24 mouse cellular contexts compared by ENCODE assay signal in the genomic region with DNA sequence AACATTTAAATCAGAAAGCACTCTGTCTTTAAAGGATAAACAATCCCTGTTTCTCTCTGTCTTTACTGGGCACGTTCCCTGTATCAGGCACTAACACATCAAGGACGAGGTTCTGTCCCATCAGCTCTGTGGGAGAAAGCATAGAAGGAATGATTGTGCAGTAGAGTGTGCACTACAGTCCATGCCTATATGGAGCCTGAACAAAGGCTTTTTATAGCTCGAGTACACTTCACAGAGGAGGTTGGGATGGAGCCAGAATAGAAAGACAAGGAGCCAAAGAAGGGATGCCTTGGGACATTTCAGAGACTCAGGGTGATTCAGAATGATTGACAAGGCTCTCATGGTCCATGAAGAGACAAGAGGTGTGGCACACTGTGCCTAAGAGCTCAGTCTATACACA.
DNase-seq lines count a peak whose midpoint lies in the region; ATAC-seq lines count a peak whose summit lies in the region.
"Had no signal": no experiment of that assay in that cellular context is flagged by ENCODE, and none has a peak within 500 bp of the region (broad histone marks: within the 10 kb centered on the region; RNA-seq: fewer than 3 reads in every experiment).

No protein-coding gene starts in this region.

- H3K27ac ChIP-seq in heart, embryonic 12.5 days (ENCODE audit: poor library complexity, severe bottlenecking), result peak overlapping the region; percentile 54
- no peak overlapping the region for H3K27ac ChIP-seq in hindbrain, embryonic 16.5 days (ENCODE audit: low read depth, low read length)
- no peak overlapping the region for H3K27ac ChIP-seq in hindbrain, embryonic 12.5 days
- H3K27ac ChIP-seq in forebrain, embryonic 14.5 days (ENCODE audit: low read depth, low read length), result no peak overlapping the region
- H3K27ac ChIP-seq: embryonic facial prominence, embryonic 13.5 days; gastrocnemius, adult 2 months; hindbrain, embryonic 13.5 days; intestine, embryonic 15.5 days; limb, embryonic 10.5 days; liver, embryonic 15.5 days; macrophage; stomach, embryonic 15.5 days had no signal

- intact Hi-C loops in heart, postnatal 36 days (cut with DNase I), result no loop called here

- no peak overlapping the region for H3K9ac ChIP-seq in heart, embryonic 12.5 days
- H3K9ac ChIP-seq in hindbrain, embryonic 16.5 days (ENCODE audit: low read depth, low read length), result no peak overlapping the region
- no peak overlapping the region for H3K9ac ChIP-seq in hindbrain, embryonic 12.5 days
- no peak overlapping the region for H3K9ac ChIP-seq in forebrain, embryonic 14.5 days (ENCODE audit: low read length)
- H3K9ac ChIP-seq: embryonic facial prominence, embryonic 13.5 days; hindbrain, embryonic 13.5 days; intestine, embryonic 15.5 days; liver, embryonic 15.5 days; stomach, embryonic 15.5 days had no signal

- no peak for DNase-seq in heart, postnatal 36 days
- peak; percentile 20 for DNase-seq in brain, adult 2 months (ENCODE audit: low read depth, low spot score)
- DNase-seq in forebrain, embryonic 14.5 days (ENCODE audit: low spot score), result peak; percentile 50
- no peak for DNase-seq in urinary bladder, postnatal 36 days (ENCODE audit: low spot score in 2 of 2)
- DNase-seq: adrenal gland, postnatal 10 days; cerebellum, adult 8-10 months; cerebellum, postnatal 36 days; embryo, embryonic 11 days; gastrocnemius, adult 2 months; kidney, adult 9 months; kidney, postnatal 14 days; liver had no signal

- no peaks in the 10 kb centered on the region for H3K27me3 ChIP-seq in heart, embryonic 12.5 days (replicated peaks)
- no peaks in the 10 kb centered on the region for H3K27me3 ChIP-seq in hindbrain, embryonic 16.5 days (replicated peaks; ENCODE audit: control insufficient read depth, insufficient read depth, low read length)
- no peaks in the 10 kb centered on the region for H3K27me3 ChIP-seq in hindbrain, embryonic 12.5 days
- no peaks in the 10 kb centered on the region for H3K27me3 ChIP-seq in forebrain, embryonic 14.5 days (replicated peaks; ENCODE audit: control insufficient read depth, insufficient read depth, low read length)
- H3K27me3 ChIP-seq: embryonic facial prominence, embryonic 13.5 days; hindbrain, embryonic 13.5 days; intestine, embryonic 15.5 days; liver, embryonic 15.5 days; stomach, embryonic 15.5 days had no signal

- no peaks in the 10 kb centered on the region for H3K36me3 ChIP-seq in heart, embryonic 12.5 days
- no peaks in the 10 kb centered on the region for H3K36me3 ChIP-seq in hindbrain, embryonic 16.5 days (ENCODE audit: control insufficient read depth, insufficient read depth, low read length)
- no peaks in the 10 kb centered on the region for H3K36me3 ChIP-seq in hindbrain, embryonic 12.5 days
- H3K36me3 ChIP-seq in forebrain, embryonic 14.5 days (ENCODE audit: control insufficient read depth, insufficient read depth, low read length), result no peaks in the 10 kb centered on the region
- H3K36me3 ChIP-seq: embryonic facial prominence, embryonic 13.5 days; hindbrain, embryonic 13.5 days; intestine, embryonic 15.5 days; limb, embryonic 10.5 days; liver, embryonic 15.5 days; stomach, embryonic 15.5 days had no signal

- no peak overlapping the region for H3K4me2 ChIP-seq in heart, embryonic 12.5 days
- H3K4me2 ChIP-seq in hindbrain, embryonic 16.5 days (ENCODE audit: low read length), result no peak overlapping the region
- no peak overlapping the region for H3K4me2 ChIP-seq in hindbrain, embryonic 12.5 days (replicated peaks)
- no peak overlapping the region for H3K4me2 ChIP-seq in forebrain, embryonic 14.5 days (ENCODE audit: low read length)
- H3K4me2 ChIP-seq: embryonic facial prominence, embryonic 13.5 days; hindbrain, embryonic 13.5 days; intestine, embryonic 15.5 days; liver, embryonic 15.5 days; stomach, embryonic 15.5 days had no signal

- peaks cover 31% of the 10 kb centered on the region for H3K4me1 ChIP-seq in heart, embryonic 12.5 days (replicated peaks)
- H3K4me1 ChIP-seq in hindbrain, embryonic 16.5 days (ENCODE audit: control insufficient read depth, insufficient read depth, low read depth, low read length), result no peaks in the 10 kb centered on the region
- no peaks in the 10 kb centered on the region for H3K4me1 ChIP-seq in hindbrain, embryonic 12.5 days
- peaks cover 4% of the 10 kb centered on the region; the same call in 1 of the 2 replicates for H3K4me1 ChIP-seq in forebrain, embryonic 14.5 days (ENCODE audit: control insufficient read depth, insufficient read depth, low read length)
- H3K4me1 ChIP-seq: embryonic facial prominence, embryonic 13.5 days; hindbrain, embryonic 13.5 days; intestine, embryonic 15.5 days; limb, embryonic 10.5 days; liver, embryonic 15.5 days; stomach, embryonic 15.5 days had no signal

- no peak overlapping the region for H3K4me3 ChIP-seq in heart, embryonic 12.5 days
- no peak overlapping the region for H3K4me3 ChIP-seq in hindbrain, embryonic 16.5 days (ENCODE audit: low read length)
- no peak overlapping the region for H3K4me3 ChIP-seq in hindbrain, embryonic 12.5 days
- H3K4me3 ChIP-seq in forebrain, embryonic 14.5 days (ENCODE audit: low read depth, low read length), result no peak overlapping the region
- H3K4me3 ChIP-seq: embryonic facial prominence, embryonic 13.5 days; erythroblast, embryonic 14.5 days; gastrocnemius, adult 2 months; hindbrain, embryonic 13.5 days; intestine, embryonic 15.5 days; limb, embryonic 10.5 days; liver, embryonic 15.5 days; stomach, embryonic 15.5 days had no signal

- H3K9me3 ChIP-seq in heart, embryonic 12.5 days (replicated peaks), result no peaks in the 10 kb centered on the region; the same call in 1 of the 2 replicates
- 0 out of 2 replicates have a peak, but pooled peaks cover 3% of the 10 kb centered on the region for H3K9me3 ChIP-seq in hindbrain, embryonic 16.5 days (ENCODE audit: control insufficient read depth, low read length)
- no peaks in the 10 kb centered on the region for H3K9me3 ChIP-seq in hindbrain, embryonic 12.5 days (replicated peaks)
- no peaks in the 10 kb centered on the region; the same call in 1 of the 2 replicates for H3K9me3 ChIP-seq in forebrain, embryonic 14.5 days (replicated peaks; ENCODE audit: control insufficient read depth, low read length)
- H3K9me3 ChIP-seq: embryonic facial prominence, embryonic 13.5 days; intestine, embryonic 15.5 days; limb, embryonic 10.5 days; liver, embryonic 15.5 days; stomach, embryonic 15.5 days had no signal

- WGBS in heart, embryonic 12.5 days, result 37% methylated on average over 3 of the region's 3 CpGs
- WGBS in hindbrain, embryonic 16.5 days, result 42% methylated on average over 3 of the region's 3 CpGs
- WGBS in hindbrain, embryonic 12.5 days, result 40% methylated on average over 3 of the region's 3 CpGs
- 24% methylated on average over 3 of the region's 3 CpGs for WGBS in forebrain, embryonic 14.5 days

- no peak for ATAC-seq in heart, embryonic 12.5 days (ENCODE audit: insufficient number of reproducible peaks, low FRiP score)
- ATAC-seq in hindbrain, embryonic 16.5 days, result peak; percentile 63; the same call in 1 of the 2 replicates
- ATAC-seq in hindbrain, embryonic 12.5 days (ENCODE audit: low FRiP score), result no peak
- ATAC-seq in forebrain, embryonic 14.5 days, result no peak
- ATAC-seq: activated CD4-positive, CD25-positive, alpha-beta regulatory T cell, adult 4 months; intestine, embryonic 15.5 days had no signal

Comparison
In these comparisons a context has a peak if more than half of its experiments do, and no peak if none do; other contexts are left out.
1. DNase-seq: peak in brain, adult 2 months (single experiment) and forebrain, embryonic 14.5 days (single experiment); none in heart, postnatal 36 days (0 of 2) and urinary bladder, postnatal 36 days (0 of 2).